Mouse (Mus musculus): Measurements from ENCODE around the gene Dap. TPM values are rescaled to one million over a fixed set of nuclear protein-coding genes. Genes with fewer than 3 reads are reported as not detected.

Gene Dap
- polyA plus RNA-seq, 1 experiment from 2014 or later = 54.2 TPM

GRCm38 (mm10) chr15:31315630-31316231, 91.6 kb downstream of the Dap start:
- peak; percentile 51; the same call in 1 of the 2 replicates for ATAC-seq (ENCODE audit: low read depth)
- Histone ChIP-seq H3K4me3 (ENCODE audit: low read depth, low read length) (no peak overlapping the region), H3K36me3 (ENCODE audit: control insufficient read depth, insufficient read depth) (no peaks in the 10 kb centered on the region), H3K4me2 (ENCODE audit: low read depth, low read length) (no peak overlapping the region), H3K27me3 (ENCODE audit: control insufficient read depth, insufficient read depth, low read depth, low read length) (no peaks in the 10 kb centered on the region), H3K4me1 (ENCODE audit: control insufficient read depth, low read depth, low read length) (no peaks in the 10 kb centered on the region), H3K9ac (ENCODE audit: low read depth, low read length) (no peak overlapping the region), H3K27ac (ENCODE audit: low read length) (no peak overlapping the region), H3K9me3 (replicated peaks; ENCODE audit: control insufficient read depth, low read length) (no peaks in the 10 kb centered on the region; the same call in 1 of the 2 replicates)
- WGBS (ENCODE audit: insufficient replicate concordance) = 10% methylated on average over 5 of the region's 5 CpGs

DNA sequence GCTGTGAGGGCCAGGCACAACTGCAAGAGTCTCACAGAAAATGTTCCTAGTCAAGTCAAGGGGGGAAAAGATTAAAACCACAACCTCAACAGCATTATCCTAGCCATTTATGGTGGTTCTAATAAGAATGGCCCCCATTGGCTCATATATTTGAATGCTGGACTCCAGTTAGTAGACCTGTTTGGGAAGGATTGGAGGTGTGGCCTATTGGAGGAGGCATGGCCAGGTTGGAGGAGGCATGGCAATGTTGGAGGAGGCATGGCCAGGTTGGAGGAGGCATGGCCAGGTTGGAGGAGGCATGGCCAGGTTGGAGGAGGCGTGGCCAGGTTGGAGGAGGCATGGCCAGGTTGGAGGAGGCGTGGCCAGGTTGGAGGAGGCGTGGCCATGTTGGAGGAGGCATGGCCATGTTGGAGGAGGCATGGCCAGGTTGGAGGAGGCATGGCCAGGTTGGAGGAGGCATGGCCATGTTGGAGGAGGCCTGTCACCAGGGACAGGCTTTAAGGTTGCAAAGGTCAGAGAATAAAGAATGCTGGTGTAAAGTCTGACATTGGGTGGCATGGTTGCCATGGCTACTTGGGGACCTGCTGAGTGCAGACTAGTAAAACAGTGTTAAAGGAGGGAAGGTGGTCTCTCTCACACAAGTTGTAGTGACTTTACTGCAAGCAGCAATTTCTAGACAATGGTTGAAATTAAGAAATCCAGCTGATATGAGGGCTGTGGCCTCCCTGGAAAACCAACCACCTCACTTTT, 93.1 kb downstream of the Dap start:
- Histone ChIP-seq H3K4me2 (ENCODE audit: low read depth, low read length) (no peak overlapping the region), H3K9ac (ENCODE audit: low read depth, low read length) (no peak overlapping the region), H3K4me1 (ENCODE audit: control insufficient read depth, low read depth, low read length) (no peaks in the 10 kb centered on the region), H3K27me3 (ENCODE audit: control insufficient read depth, insufficient read depth, low read depth, low read length) (no peaks in the 10 kb centered on the region), H3K9me3 (replicated peaks; ENCODE audit: control insufficient read depth, low read length) (no peaks in the 10 kb centered on the region; the same call in 1 of the 2 replicates), H3K4me3 (ENCODE audit: low read depth, low read length) (no peak overlapping the region), H3K36me3 (ENCODE audit: control insufficient read depth, insufficient read depth) (no peaks in the 10 kb centered on the region), H3K27ac (ENCODE audit: low read length) (no peak overlapping the region)
- WGBS (ENCODE audit: insufficient replicate concordance) = 45% methylated on average over 3 of the region's 3 CpGs
- no peak for ATAC-seq (ENCODE audit: low read depth)

DNA sequence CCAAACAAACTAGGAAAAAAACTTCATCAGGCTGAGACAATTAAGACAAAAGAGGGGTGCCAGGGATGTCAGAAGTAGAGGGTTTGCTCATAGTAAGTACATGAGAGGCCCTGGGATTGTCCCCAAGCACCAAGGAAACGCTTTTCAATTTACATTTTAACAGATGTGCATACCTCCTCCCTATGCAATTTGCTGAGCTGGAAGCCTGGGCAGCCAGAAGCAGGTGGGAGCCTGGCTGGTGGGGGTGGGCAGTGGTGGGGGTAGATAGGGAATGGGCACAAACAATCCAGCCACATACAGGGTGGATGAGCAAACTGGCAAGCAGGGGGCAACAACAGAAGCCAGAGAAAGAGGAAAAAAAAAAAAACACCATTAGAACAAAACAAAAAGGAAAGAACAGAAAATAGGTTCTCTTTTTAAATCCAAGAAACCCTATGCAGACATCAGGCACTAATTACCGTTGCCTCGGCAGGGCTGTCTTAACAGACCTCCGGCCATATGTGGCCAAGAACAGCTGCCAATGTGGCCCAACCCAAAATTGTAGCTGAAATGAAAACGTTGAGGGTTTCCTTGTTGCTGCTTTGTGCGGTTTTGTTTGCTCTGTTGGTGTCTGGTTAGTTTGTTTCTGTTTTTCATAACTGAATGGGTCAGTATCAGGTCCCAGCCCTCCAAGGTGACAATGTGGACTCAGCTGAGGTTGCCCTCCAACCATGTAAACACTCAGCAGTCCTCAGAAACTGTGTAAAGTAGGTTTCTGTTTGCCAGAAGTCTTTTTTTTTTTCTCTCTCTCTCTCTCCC, 94.2 kb downstream of the Dap start:
- no peak overlapping the region for H3K27ac ChIP-seq (ENCODE audit: low read length)
- no peaks in the 10 kb centered on the region; the same call in 1 of the 2 replicates for H3K9me3 ChIP-seq (replicated peaks; ENCODE audit: control insufficient read depth, low read length)
- no peak for ATAC-seq (ENCODE audit: low read depth)
- no peaks in the 10 kb centered on the region for H3K4me1 ChIP-seq (ENCODE audit: control insufficient read depth, low read depth, low read length)
- WGBS (ENCODE audit: insufficient replicate concordance) = 44% methylated on average over 6 of the region's 6 CpGs
- H3K36me3 ChIP-seq (ENCODE audit: control insufficient read depth, insufficient read depth) = no peaks in the 10 kb centered on the region
- H3K4me3 ChIP-seq (ENCODE audit: low read depth, low read length) = no peak overlapping the region
- no peak overlapping the region for H3K9ac ChIP-seq (ENCODE audit: low read depth, low read length)
- no peaks in the 10 kb centered on the region for H3K27me3 ChIP-seq (ENCODE audit: control insufficient read depth, insufficient read depth, low read depth, low read length)
- H3K4me2 ChIP-seq (ENCODE audit: low read depth, low read length) = no peak overlapping the region

DNA sequence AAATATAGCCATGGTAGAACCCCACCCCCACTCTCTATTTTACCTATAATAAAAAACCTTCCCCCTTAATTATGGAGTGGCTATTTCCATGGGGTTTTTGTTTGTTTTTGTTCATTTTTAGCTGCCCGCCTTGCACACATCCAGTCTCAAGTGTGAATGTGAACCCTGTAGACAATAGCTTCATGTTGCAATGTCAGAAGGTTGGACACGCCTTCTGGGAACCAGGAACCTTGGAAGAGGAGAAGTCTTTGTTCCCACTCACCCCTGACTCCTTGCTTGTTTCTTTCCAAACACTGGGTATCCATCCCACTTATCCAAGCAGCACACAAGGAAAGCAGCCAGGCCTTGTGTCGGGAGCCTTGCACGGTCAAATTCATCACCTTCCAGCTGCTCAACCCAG, 94.9 kb downstream of the Dap start:
- H3K4me1 ChIP-seq (ENCODE audit: control insufficient read depth, low read depth, low read length) = no peaks in the 10 kb centered on the region
- no peaks in the 10 kb centered on the region; the same call in 1 of the 2 replicates for H3K9me3 ChIP-seq (replicated peaks; ENCODE audit: control insufficient read depth, low read length)
- H3K27me3 ChIP-seq (ENCODE audit: control insufficient read depth, insufficient read depth, low read depth, low read length) = no peaks in the 10 kb centered on the region
- no peak overlapping the region for H3K9ac ChIP-seq (ENCODE audit: low read depth, low read length)
- H3K27ac ChIP-seq (ENCODE audit: low read length) = no peak overlapping the region
- no peak for ATAC-seq (ENCODE audit: low read depth)
- no peak overlapping the region for H3K4me3 ChIP-seq (ENCODE audit: low read depth, low read length)
- WGBS (ENCODE audit: insufficient replicate concordance) = 55% methylated on average over 4 of the region's 4 CpGs
- no peaks in the 10 kb centered on the region for H3K36me3 ChIP-seq (ENCODE audit: control insufficient read depth, insufficient read depth)
- no peak overlapping the region for H3K4me2 ChIP-seq (ENCODE audit: low read depth, low read length)

DNA sequence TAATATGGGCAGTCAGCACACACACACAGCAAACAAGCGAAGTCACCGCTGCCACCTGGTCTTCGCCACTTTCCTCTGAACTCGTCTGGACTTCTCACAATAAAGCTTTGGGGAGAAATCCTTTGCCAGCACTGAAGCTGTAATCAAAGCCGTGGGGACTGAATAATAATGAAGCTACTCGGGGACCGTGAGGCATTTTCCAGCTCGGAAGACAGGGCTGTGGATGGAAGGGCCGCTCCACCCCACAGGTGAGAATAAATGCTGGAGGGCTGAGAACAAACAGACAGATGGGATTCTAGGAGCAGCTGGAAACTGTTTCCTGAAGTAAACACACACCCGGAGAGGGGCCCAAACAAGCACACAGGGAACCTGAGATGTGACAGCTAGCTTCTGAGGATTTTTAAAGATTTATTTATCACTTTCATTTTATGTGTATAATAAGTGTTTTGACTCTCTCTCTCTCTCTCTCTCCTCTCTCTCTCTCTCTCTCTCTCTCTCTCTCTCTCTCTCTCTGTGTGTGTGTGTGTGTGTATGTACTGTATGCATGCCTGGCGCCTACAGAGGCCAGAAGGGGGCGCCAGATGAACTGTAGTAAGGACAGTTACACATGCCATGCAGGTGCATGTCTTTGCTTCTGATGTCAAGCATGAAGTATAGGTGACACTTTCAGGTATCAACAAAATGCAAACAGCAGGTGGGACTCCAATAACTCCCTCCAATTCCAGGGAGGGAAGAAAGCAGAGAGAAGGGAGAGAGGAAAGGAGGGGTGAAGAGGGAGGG, 96.7 kb downstream of the Dap start:
- Histone ChIP-seq H3K4me3 (ENCODE audit: low read depth, low read length) (no peak overlapping the region), H3K9ac (ENCODE audit: low read depth, low read length) (no peak overlapping the region), H3K4me1 (ENCODE audit: control insufficient read depth, low read depth, low read length) (no peaks in the 10 kb centered on the region), H3K4me2 (ENCODE audit: low read depth, low read length) (no peak overlapping the region), H3K27me3 (ENCODE audit: control insufficient read depth, insufficient read depth, low read depth, low read length) (no peaks in the 10 kb centered on the region), H3K9me3 (replicated peaks; ENCODE audit: control insufficient read depth, low read length) (no peaks in the 10 kb centered on the region; the same call in 1 of the 2 replicates), H3K27ac (ENCODE audit: low read length) (no peak overlapping the region), H3K36me3 (ENCODE audit: control insufficient read depth, insufficient read depth) (no peaks in the 10 kb centered on the region)
- no peak for ATAC-seq (ENCODE audit: low read depth)
- 63% methylated on average over 12 of the region's 12 CpGs for WGBS (ENCODE audit: insufficient replicate concordance)

GRCm38 (mm10) chr15:31323684-31324083, 99.6 kb downstream of the Dap start:
- Histone ChIP-seq H3K4me2 (ENCODE audit: low read depth, low read length) (no peak overlapping the region), H3K9me3 (replicated peaks; ENCODE audit: control insufficient read depth, low read length) (no peaks in the 10 kb centered on the region), H3K9ac (ENCODE audit: low read depth, low read length) (no peak overlapping the region), H3K4me3 (ENCODE audit: low read depth, low read length) (no peak overlapping the region), H3K27ac (ENCODE audit: low read length) (no peak overlapping the region), H3K4me1 (ENCODE audit: control insufficient read depth, low read depth, low read length) (no peaks in the 10 kb centered on the region), H3K27me3 (ENCODE audit: control insufficient read depth, insufficient read depth, low read depth, low read length) (no peaks in the 10 kb centered on the region), H3K36me3 (ENCODE audit: control insufficient read depth, insufficient read depth) (no peaks in the 10 kb centered on the region)
- ATAC-seq (ENCODE audit: low read depth) = no peak
- 63% methylated on average over 4 of the region's 4 CpGs for WGBS (ENCODE audit: insufficient replicate concordance)

Other genes with a start within 250 kb of the Dap start
- 0.37 and 0.68 TPM in 2 replicates for gene Ankrd33b, start 143.4 kb downstream of the Dap start, polyA plus RNA-seq (2015; fragmentation: Nextera tagmentation; extraction: Ambion mirVana)
- gene Ropn1l, start 229.4 kb downstream of the Dap start, polyA plus RNA-seq (2015; fragmentation: Nextera tagmentation; extraction: Ambion mirVana) = 2.2 and 2.6 TPM in 2 replicates